Mouse (Mus musculus): ENCODE data around the gene 3110009E18Rik.
A peak's percentile ranks its signal among the peaks of the same experiment; 100 is the strongest.

Gene 3110009E18Rik

GRCm38 (mm10) chr1:120120969-120121811, at the start of gene 3110009E18Rik, which contains the start of gene Dbi:
Gene 3110009E18Rik, plus strand, starts transcription at chr1:120121187.
Gene Dbi, minus strand, starts transcription at chr1:120121078.
- DNase-seq (ENCODE audit: low spot score in 2 of 2), result peak; percentile 97 to 98

- DNase-seq (ENCODE audit: low spot score in 2 of 2), result no peak
Measured at GRCm38 (mm10) chr1:120072900-120073299, 48.1 kb upstream of the 3110009E18Rik start.

GRCm38 (mm10) chr1:120073519-120074306, 47.3 kb upstream of the 3110009E18Rik start, which contains the start of gene Tmem37:
Gene Tmem37, minus strand, starts transcription at chr1:120074074.
- DNase-seq (ENCODE audit: low spot score in 2 of 2), result peak; percentile 67 to 79

- DNase-seq (ENCODE audit: low spot score in 2 of 2), result no peak
Measured at GRCm38 (mm10) chr1:120074307-120074702, 46.7 kb upstream of the 3110009E18Rik start.

- DNase-seq (ENCODE audit: low spot score in 2 of 2), result no peak
Measured at GRCm38 (mm10) chr1:120074931-120075330, 46.1 kb upstream of the 3110009E18Rik start.

- no peak for DNase-seq (ENCODE audit: low spot score in 2 of 2)
Measured at GRCm38 (mm10) chr1:120075507-120075906, 45.5 kb upstream of the 3110009E18Rik start.

GRCm38 (mm10) chr1:120077746-120078410, 43.1 kb upstream of the 3110009E18Rik start:
- no peak for DNase-seq (ENCODE audit: low spot score in 2 of 2)

- DNase-seq (ENCODE audit: low spot score in 2 of 2), result no peak
Measured at GRCm38 (mm10) chr1:120080632-120081031, 40.4 kb upstream of the 3110009E18Rik start.

GRCm38 (mm10) chr1:120082957-120083585, 37.9 kb upstream of the 3110009E18Rik start:
- DNase-seq (ENCODE audit: low spot score in 2 of 2), result no peak

GRCm38 (mm10) chr1:120083921-120084517, 37.0 kb upstream of the 3110009E18Rik start:
- DNase-seq (ENCODE audit: low spot score in 2 of 2), result no peak

GRCm38 (mm10) chr1:120085696-120086095, 35.3 kb upstream of the 3110009E18Rik start:
- DNase-seq (ENCODE audit: low spot score in 2 of 2), result no peak

GRCm38 (mm10) chr1:120086644-120087043, 34.3 kb upstream of the 3110009E18Rik start:
- DNase-seq (ENCODE audit: low spot score in 2 of 2), result no peak

- no peak for DNase-seq (ENCODE audit: low spot score in 2 of 2)
Measured at GRCm38 (mm10) chr1:120089180-120089579, 31.8 kb upstream of the 3110009E18Rik start.

GRCm38 (mm10) chr1:120090880-120091570, 30.0 kb upstream of the 3110009E18Rik start:
- no peak for DNase-seq (ENCODE audit: low spot score in 2 of 2)

GRCm38 (mm10) chr1:120093482-120094134, 27.4 kb upstream of the 3110009E18Rik start:
- peak; percentile 72 to 90 for DNase-seq (ENCODE audit: low spot score in 2 of 2)

- no peak for DNase-seq (ENCODE audit: low spot score in 2 of 2)
Measured at GRCm38 (mm10) chr1:120094920-120095319, 26.1 kb upstream of the 3110009E18Rik start.

GRCm38 (mm10) chr1:120098327-120098726, 22.7 kb upstream of the 3110009E18Rik start:
- peak in 1 of 2 experiments; percentile 75 for DNase-seq (ENCODE audit: low spot score in 2 of 2)

GRCm38 (mm10) chr1:120099483-120099882, 21.5 kb upstream of the 3110009E18Rik start:
- DNase-seq (ENCODE audit: low spot score in 2 of 2), result no peak

GRCm38 (mm10) chr1:120100456-120101226, 20.3 kb upstream of the 3110009E18Rik start:
- no peak for DNase-seq (ENCODE audit: low spot score in 2 of 2)
